Mouse (Mus musculus) G1E (cell line): ENCODE measurements around the gene Enox1.

Experiments used
- CTCF ChIP-seq: IDR thresholded peaks from 2 replicates; pipeline ENCODE4 v1.5.1; 2012; ENCODE audit warnings: low read depth, low read length, inconsistent platforms, mixed read lengths
- TAL1 ChIP-seq: conservative IDR thresholded peaks from 2 replicates; pipeline ENCODE4 v1.6.1; 2012; ENCODE audit warnings: low read depth, low read length, inconsistent platforms, mixed read lengths

- TF ChIP-seq CTCF (no peak), TAL1 (no peak)
Measured at GRCm38 (mm10) chr14:77327693-77328092, 171.1 kb downstream of the Enox1 start.
